Mouse (Mus musculus) CD8-positive naive resting alpha-beta T cell, adult 2 months (primary cell): ENCODE measurements around the gene B4galt7.
"Not testable (repeated sequence)": the region's sequence is repeated elsewhere in the genome, so short reads cannot be mapped to it uniquely, and the experiment has no call there.

Experiments
- DNase-seq, 2 experiments: peaks; one replicate each; pipeline ENCODE4 v3.0.0; 2022; ENCODE audit warnings: low read depth in 2 of 2, low spot score in 2 of 2

Gene B4galt7

GRCm38 (mm10) chr13:55599566-55600540 lies at the start of gene B4galt7:
B4galt7 (plus strand) TSS chr13:55599896.
- peak; percentile 49 to 62 for DNase-seq

- DNase-seq, result no peak
Observed at GRCm38 (mm10) chr13:55555921-55556320, 43.8 kb upstream of the B4galt7 start.

GRCm38 (mm10) chr13:55557499-55557898 lies 42.2 kb upstream of the B4galt7 start:
- no peak for DNase-seq

- no peak for DNase-seq
Observed at GRCm38 (mm10) chr13:55563266-55563879, 36.3 kb upstream of the B4galt7 start.

GRCm38 (mm10) chr13:55567001-55567400 lies 32.7 kb upstream of the B4galt7 start:
- DNase-seq, result no peak

GRCm38 (mm10) chr13:55567949-55568348 lies 31.7 kb upstream of the B4galt7 start:
- no peak for DNase-seq

- DNase-seq, result not testable (repeated sequence)
Observed at GRCm38 (mm10) chr13:55568524-55568923, 31.2 kb upstream of the B4galt7 start.

- no peak for DNase-seq
Observed at GRCm38 (mm10) chr13:55569726-55570285, 29.9 kb upstream of the B4galt7 start.

- DNase-seq, result peak in 1 of 2 experiments; percentile 14
Observed at GRCm38 (mm10) chr13:55570286-55570973, 29.3 kb upstream of the B4galt7 start.

GRCm38 (mm10) chr13:55571027-55571751 lies 28.5 kb upstream of the B4galt7 start, which contains the start of gene Fam193b:
Fam193b (minus strand) TSS chr13:55571120.
- DNase-seq, result peak; percentile 87 to 88

GRCm38 (mm10) chr13:55571977-55572376 lies 27.7 kb upstream of the B4galt7 start:
- DNase-seq, result no peak

- DNase-seq, result no peak
Observed at GRCm38 (mm10) chr13:55573432-55573831, 26.3 kb upstream of the B4galt7 start, which contains the start of gene Tmed9. Tmed9 (plus strand) TSS chr13:55573732.

- no peak for DNase-seq
Observed at GRCm38 (mm10) chr13:55574321-55574720, 25.4 kb upstream of the B4galt7 start.

GRCm38 (mm10) chr13:55575932-55576331 lies 23.8 kb upstream of the B4galt7 start:
- DNase-seq, result no peak

GRCm38 (mm10) chr13:55576872-55577271 lies 22.8 kb upstream of the B4galt7 start:
- DNase-seq, result not testable (repeated sequence)

- DNase-seq, result no peak
Observed at GRCm38 (mm10) chr13:55578086-55578485, 21.6 kb upstream of the B4galt7 start.

GRCm38 (mm10) chr13:55591961-55592490 lies 7.7 kb upstream of the B4galt7 start:
- no peak for DNase-seq

- DNase-seq, result peak; percentile 92 to 93
Observed at GRCm38 (mm10) chr13:55592512-55593253, 7.0 kb upstream of the B4galt7 start.

GRCm38 (mm10) chr13:55593254-55593747 lies 6.4 kb upstream of the B4galt7 start:
- DNase-seq, result no peak
